Mouse (Mus musculus) frontal cortex, postnatal 25 days (tissue): ENCODE measurements around the gene Plekhg6.

Experiments
- DNase-seq, 2 experiments: peaks; one replicate each; pipeline ENCODE4 v3.0.0; 2022; ENCODE audit warnings: low spot score in 2 of 2

The Plekhg6 gene

GRCm38 (mm10) chr6:125353655-125354054 is 26.9 kb downstream of the Plekhg6 start:
- no peak for DNase-seq

GRCm38 (mm10) chr6:125353221-125353620 is 27.4 kb downstream of the Plekhg6 start:
- no peak for DNase-seq

- DNase-seq: no peak
Measured at GRCm38 (mm10) chr6:125352811-125353210, 27.8 kb downstream of the Plekhg6 start.

GRCm38 (mm10) chr6:125352046-125352384 is 28.6 kb downstream of the Plekhg6 start:
- DNase-seq: no peak

GRCm38 (mm10) chr6:125351368-125352045 is 29.1 kb downstream of the Plekhg6 start:
- DNase-seq: no peak

- no peak for DNase-seq
Measured at GRCm38 (mm10) chr6:125350995-125351324, 29.6 kb downstream of the Plekhg6 start.

- no peak for DNase-seq
Measured at GRCm38 (mm10) chr6:125350231-125350994, 30.2 kb downstream of the Plekhg6 start.

- no peak for DNase-seq
Measured at GRCm38 (mm10) chr6:125349575-125350230, 30.9 kb downstream of the Plekhg6 start.

GRCm38 (mm10) chr6:125348721-125349574 is 31.6 kb downstream of the Plekhg6 start, which contains the start of gene Tnfrsf1a:
TSS of gene Tnfrsf1a (plus strand) at chr6:125349362.
- no peak for DNase-seq

- no peak for DNase-seq
Measured at GRCm38 (mm10) chr6:125346029-125346428, 34.6 kb downstream of the Plekhg6 start.

GRCm38 (mm10) chr6:125345625-125346024 is 35.0 kb downstream of the Plekhg6 start:
- DNase-seq: no peak

GRCm38 (mm10) chr6:125344866-125345265 is 35.7 kb downstream of the Plekhg6 start:
- DNase-seq: no peak

- no peak for DNase-seq
Measured at GRCm38 (mm10) chr6:125344084-125344483, 36.5 kb downstream of the Plekhg6 start.

- no peak for DNase-seq
Measured at GRCm38 (mm10) chr6:125342198-125342597, 38.4 kb downstream of the Plekhg6 start.

- no peak for DNase-seq
Measured at GRCm38 (mm10) chr6:125340244-125340643, 40.3 kb downstream of the Plekhg6 start.

- DNase-seq: no peak
Measured at GRCm38 (mm10) chr6:125338791-125339660, 41.6 kb downstream of the Plekhg6 start.

GRCm38 (mm10) chr6:125334356-125334755 is 46.2 kb downstream of the Plekhg6 start:
- DNase-seq: no peak

GRCm38 (mm10) chr6:125333112-125333899 is 47.3 kb downstream of the Plekhg6 start:
- no peak for DNase-seq

- DNase-seq: peak; percentile 41 to 57
Measured at GRCm38 (mm10) chr6:125330626-125331326, 49.8 kb downstream of the Plekhg6 start.
